Mouse (Mus musculus) frontal cortex, adult 2 months (tissue): ENCODE results near the gene Cog6. TPM values are rescaled to one million over a fixed set of nuclear protein-coding genes. Genes with fewer than 3 reads are reported as not detected.

ENCODE experiments used
- DNase-seq, 2 experiments: peaks; one replicate each; pipeline ENCODE4 v3.0.0; 2022; ENCODE audit warnings: low spot score in 1 of 2; ENCODE audit errors: extremely low spot score in 1 of 2
- polyA plus RNA-seq: library from polyadenylated mRNA; depleted of rRNA; stranded (reverse); fragments of >200 nt; gene quantifications from 2 replicates; pipeline ENCODE4 v1.2.3, GENCODE M21; 2012

Cog6 gene
- polyA plus RNA-seq, 1 experiment, result 41.1 TPM

GRCm38 (mm10) chr3:52967046-52967445 lies 50.0 kb downstream of the Cog6 start:
- no peak for DNase-seq

GRCm38 (mm10) chr3:52964206-52964605 lies 52.8 kb downstream of the Cog6 start:
- DNase-seq, result no peak

- DNase-seq, result no peak
Measured at GRCm38 (mm10) chr3:52963441-52963840, 53.6 kb downstream of the Cog6 start.

- DNase-seq, result no peak
Measured at GRCm38 (mm10) chr3:52962391-52962790, 54.6 kb downstream of the Cog6 start.

- DNase-seq, result no peak
Measured at GRCm38 (mm10) chr3:52961661-52962060, 55.4 kb downstream of the Cog6 start.

- no peak for DNase-seq
Measured at GRCm38 (mm10) chr3:52960951-52961350, 56.1 kb downstream of the Cog6 start.

DNA sequence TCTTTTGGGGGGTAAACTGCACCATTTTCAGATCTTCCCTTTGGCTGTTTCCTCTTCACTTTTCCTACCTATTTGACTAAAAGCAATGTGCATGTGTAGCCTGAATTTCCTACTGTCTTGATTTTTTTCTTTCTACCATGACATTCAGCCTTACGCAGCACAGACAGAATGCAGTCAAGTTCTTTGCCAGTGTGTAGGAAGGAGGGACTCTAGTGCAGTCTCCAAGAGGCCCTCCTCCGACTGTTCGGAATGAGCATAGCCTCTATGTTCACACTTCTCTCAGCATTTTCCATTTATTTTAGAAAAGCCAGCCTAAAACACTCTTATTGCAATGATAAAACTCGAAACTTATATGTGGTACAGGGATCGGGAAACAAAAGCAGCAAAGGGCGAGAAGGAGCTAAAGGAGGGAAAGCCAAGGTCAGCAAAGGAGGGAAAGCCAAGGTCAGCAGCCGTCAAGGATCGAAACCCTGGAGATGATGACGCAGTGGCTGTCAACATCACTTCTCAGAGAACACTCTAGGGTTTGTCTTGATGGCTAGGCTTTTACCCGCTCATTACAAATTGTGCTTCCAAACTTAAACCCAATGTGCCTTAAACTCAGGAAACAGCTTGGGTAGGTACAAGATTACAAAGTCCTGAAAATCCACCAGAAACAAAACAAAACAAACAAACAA lies 58.5 kb downstream of the Cog6 start:
- peak in 1 of 2 experiments; percentile 33 for DNase-seq

GRCm38 (mm10) chr3:52957861-52958260 lies 59.2 kb downstream of the Cog6 start:
- no peak for DNase-seq

DNA sequence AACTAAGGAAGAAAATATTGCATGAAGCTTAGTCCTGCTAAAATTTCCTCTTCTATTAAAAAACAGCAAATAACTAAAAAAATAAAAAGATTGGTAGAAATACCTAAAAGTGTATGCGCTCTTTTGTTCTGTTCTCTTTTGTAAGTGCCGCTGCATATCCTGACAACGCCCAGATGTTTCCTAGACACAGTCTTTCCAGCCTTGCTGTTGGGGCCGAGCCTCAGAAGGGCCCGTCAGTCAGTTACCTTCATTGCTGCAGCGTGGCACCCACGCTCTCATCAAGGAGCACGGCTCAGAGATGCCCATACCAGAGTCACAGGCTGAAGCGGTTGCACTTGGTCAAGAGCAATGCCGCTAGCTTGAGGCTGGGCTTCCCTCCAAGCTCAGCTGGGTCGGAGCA lies 60.8 kb downstream of the Cog6 start:
- DNase-seq, result no peak

DNA sequence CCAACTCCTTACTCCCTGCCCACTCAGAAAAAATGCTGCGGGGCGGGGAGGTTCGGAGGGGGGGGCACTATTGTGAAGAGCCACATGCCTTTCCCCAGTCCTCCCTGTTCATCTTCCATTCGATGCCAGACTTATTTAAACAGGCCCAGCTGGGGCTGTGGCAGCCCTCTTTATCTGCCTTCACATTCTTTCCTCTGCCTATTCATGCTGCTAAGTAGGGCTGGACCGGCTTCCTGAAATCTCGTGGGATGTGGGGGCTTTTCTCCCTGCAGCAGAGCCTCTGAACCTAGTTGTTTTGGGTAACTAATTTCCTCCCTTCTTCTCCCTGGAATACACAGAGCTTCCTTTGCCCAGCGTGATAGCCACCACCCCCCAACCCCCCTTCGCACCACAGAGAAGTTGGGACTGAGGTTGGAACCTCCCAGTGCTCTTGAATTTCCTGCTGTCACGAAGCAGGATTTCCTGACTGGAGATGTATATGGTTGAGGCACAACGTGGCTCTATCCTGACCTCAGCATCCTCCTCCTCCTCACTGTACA lies 61.5 kb downstream of the Cog6 start:
- DNase-seq, result no peak

DNA sequence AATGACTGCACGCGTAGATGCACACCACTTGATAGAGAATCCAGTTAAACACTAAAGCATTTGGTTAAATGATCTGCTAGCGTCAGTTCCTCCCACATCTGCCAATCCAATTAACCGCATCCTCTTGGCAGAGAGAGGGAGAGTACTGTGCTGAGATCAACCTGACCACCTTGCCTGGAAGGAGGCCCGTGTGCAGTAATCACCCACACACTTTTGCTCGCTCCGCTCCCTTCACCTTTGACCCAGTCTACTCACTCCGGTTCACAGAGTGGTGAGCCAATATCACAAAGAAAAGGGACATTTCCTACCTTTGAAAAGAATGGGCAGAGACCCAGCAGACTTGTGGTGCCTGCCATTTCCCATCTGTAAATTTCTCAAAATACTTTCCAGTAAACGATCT lies 62.4 kb downstream of the Cog6 start:
- DNase-seq, result no peak

- DNase-seq, result no peak
Measured at GRCm38 (mm10) chr3:52953831-52954230, 63.2 kb downstream of the Cog6 start.

DNA sequence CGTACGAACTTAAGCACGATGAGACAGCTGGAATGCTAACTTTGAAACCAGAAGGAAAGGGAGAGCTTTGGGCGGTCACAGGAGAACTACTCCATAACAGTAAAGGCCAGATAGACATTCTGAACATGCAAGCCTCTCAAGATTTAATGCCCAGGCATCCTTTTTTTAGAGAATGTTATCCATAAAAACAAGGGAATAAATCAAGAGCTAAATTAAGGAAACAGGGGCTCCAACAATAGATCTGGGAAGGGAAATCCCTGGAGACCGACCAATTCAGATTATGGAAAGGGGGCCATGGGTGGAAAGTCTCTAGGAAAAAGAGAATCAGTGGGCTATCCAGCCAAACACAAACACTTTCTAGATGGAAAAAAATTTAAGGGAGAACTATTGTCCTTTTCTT lies 68.2 kb downstream of the Cog6 start:
- no peak for DNase-seq

DNA sequence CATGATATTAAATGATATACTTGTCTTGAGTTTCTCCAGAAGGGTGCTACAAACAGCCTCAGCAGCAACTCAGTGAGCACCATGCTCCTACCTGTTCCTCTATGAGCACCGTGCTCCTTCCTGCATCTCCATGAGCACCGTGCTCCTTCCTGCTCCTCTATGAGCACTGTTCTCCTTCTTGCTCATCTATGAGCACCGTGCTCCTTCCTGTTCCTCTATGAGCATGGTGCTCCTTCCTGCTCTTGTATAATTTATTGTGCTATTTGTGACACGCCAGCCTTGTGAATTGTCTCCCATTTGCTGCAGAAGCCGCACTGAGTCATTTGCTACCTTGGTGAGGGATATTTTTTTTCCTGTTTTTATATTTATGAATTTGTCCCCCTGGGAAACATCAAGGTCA lies 69.6 kb downstream of the Cog6 start:
- DNase-seq, result no peak

- no peak for DNase-seq
Measured at GRCm38 (mm10) chr3:52940832-52941468, 76.1 kb downstream of the Cog6 start.

DNA sequence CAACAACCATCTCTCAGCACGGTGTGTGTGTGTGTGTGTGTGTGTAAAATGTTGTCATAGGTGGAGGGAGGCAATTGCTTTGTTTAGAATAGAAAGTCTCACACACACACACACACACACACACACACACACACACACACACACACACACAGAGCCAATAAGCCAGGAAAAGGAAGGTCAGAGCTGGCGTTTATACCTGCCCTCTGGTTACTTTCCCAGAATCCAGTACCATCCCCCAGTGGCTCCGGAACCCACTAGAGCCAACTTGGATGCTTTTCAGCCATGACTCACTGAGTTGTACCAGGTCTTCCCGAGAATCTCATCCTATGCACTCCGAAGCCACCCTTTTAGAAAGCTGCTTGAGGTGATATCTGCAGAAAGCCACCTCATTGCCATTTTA lies 78.6 kb downstream of the Cog6 start:
- no peak for DNase-seq

- DNase-seq, result no peak
Measured at GRCm38 (mm10) chr3:52937739-52938306, 79.2 kb downstream of the Cog6 start.

DNA sequence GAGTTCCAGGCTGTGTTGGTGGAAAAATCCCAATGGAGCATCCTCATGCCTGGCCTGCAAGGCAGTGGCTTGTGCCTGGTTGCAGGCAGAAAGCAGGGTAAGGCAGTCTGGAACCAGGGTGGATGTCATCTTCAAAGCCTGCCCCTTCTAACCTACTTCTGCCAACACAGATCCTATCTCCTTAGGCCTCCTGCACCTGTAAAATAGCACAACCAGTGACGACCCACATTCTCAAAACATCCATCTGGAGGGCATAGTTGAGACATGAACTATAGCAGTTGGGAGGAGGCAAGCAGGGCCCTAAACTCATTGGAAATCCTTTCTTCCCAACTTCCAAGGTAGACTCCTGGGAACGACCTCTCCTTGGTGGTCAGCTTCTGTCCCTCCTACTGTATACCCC lies 85.1 kb downstream of the Cog6 start:
- DNase-seq, result no peak
